Mouse (Mus musculus): ENCODE measurements around the gene Rps18. TPM values are rescaled to one million over a fixed set of nuclear protein-coding genes. Genes with fewer than 3 reads are reported as not detected.

The Rps18 gene
- total RNA-seq, 4 experiments from 2014 or later: 373 to 430 (median 408) TPM

- no peak for DNase-seq (ENCODE audit: low spot score)
Observed at GRCm38 (mm10) chr17:33924577-33925283, 31.1 kb downstream of the Rps18 start.

GRCm38 (mm10) chr17:33921361-33921760 is 34.4 kb downstream of the Rps18 start:
- DNase-seq (ENCODE audit: low spot score): no peak

GRCm38 (mm10) chr17:33920282-33921097 is 35.3 kb downstream of the Rps18 start:
- DNase-seq (ENCODE audit: low spot score): peak; percentile 82

GRCm38 (mm10) chr17:33919351-33920281 is 36.2 kb downstream of the Rps18 start:
- peak; percentile 86 for DNase-seq (ENCODE audit: low spot score)

- peak; percentile 44 for DNase-seq (ENCODE audit: low spot score)
Observed at GRCm38 (mm10) chr17:33918293-33919203, 37.3 kb downstream of the Rps18 start.

GRCm38 (mm10) chr17:33917656-33918292 is 38.0 kb downstream of the Rps18 start:
- DNase-seq (ENCODE audit: low spot score): no peak

- DNase-seq (ENCODE audit: low spot score): no peak
Observed at GRCm38 (mm10) chr17:33916847-33917655, 38.8 kb downstream of the Rps18 start.

- no peak for DNase-seq (ENCODE audit: low spot score)
Observed at GRCm38 (mm10) chr17:33916294-33916693, 39.5 kb downstream of the Rps18 start.

GRCm38 (mm10) chr17:33915671-33916250 is 40.0 kb downstream of the Rps18 start, which contains the start of the genes Tapbp and Zbtb22:
Gene Tapbp, plus strand, starts transcription at chr17:33915899.
Gene Zbtb22, plus strand, starts transcription at chr17:33915904.
- peak; percentile 98 for DNase-seq (ENCODE audit: low spot score)

- no peak for DNase-seq (ENCODE audit: low spot score)
Observed at GRCm38 (mm10) chr17:33914969-33915391, 40.8 kb downstream of the Rps18 start.

- no peak for DNase-seq (ENCODE audit: low spot score)
Observed at GRCm38 (mm10) chr17:33913905-33914304, 41.9 kb downstream of the Rps18 start.

- DNase-seq (ENCODE audit: low spot score): no peak
Observed at GRCm38 (mm10) chr17:33913264-33913663, 42.5 kb downstream of the Rps18 start.

GRCm38 (mm10) chr17:33911813-33912414 is 43.9 kb downstream of the Rps18 start:
- no peak for DNase-seq (ENCODE audit: low spot score)

- no peak for DNase-seq (ENCODE audit: low spot score)
Observed at GRCm38 (mm10) chr17:33911052-33911812, 44.6 kb downstream of the Rps18 start.

GRCm38 (mm10) chr17:33910346-33911051 is 45.3 kb downstream of the Rps18 start:
- no peak for DNase-seq (ENCODE audit: low spot score)

GRCm38 (mm10) chr17:33909869-33910250 is 45.9 kb downstream of the Rps18 start:
- DNase-seq (ENCODE audit: low spot score): peak; percentile 68

All from heart, adult 8-10 months (tissue).